Mouse (Mus musculus): ENCODE measurements around the gene Sult1a1. TPM values are rescaled to one million over a fixed set of nuclear protein-coding genes. Genes with fewer than 3 reads are reported as not detected.

Sult1a1 gene
- polyA plus RNA-seq, 1 experiment: 40.9 TPM

- H3K27ac ChIP-seq (replicated peaks; ENCODE audit: low read depth, low read length): peak overlapping the region; percentile 59
- peak overlapping the region; percentile 7; the same call in 1 of the 2 replicates for H3K4me3 ChIP-seq (ENCODE audit: insufficient read depth, low read depth, low read length)
- H3K4me1 ChIP-seq (ENCODE audit: control insufficient read depth, insufficient read depth, insufficient read length, low read length): peaks cover 3% of the 10 kb centered on the region; the same call in 1 of the 2 replicates
Measured at GRCm38 (mm10) chr7:126702358-126702757, 26.1 kb upstream of the Sult1a1 start.

- Histone ChIP-seq H3K27ac (replicated peaks; ENCODE audit: low read depth, low read length) (peak overlapping the region; percentile 59), H3K4me3 (ENCODE audit: insufficient read depth, low read depth, low read length) (peak overlapping the region; percentile 17; the same call in 1 of the 2 replicates), H3K4me1 (ENCODE audit: control insufficient read depth, insufficient read depth, insufficient read length, low read length) (peaks cover 3% of the 10 kb centered on the region; the same call in 1 of the 2 replicates)
Measured at GRCm38 (mm10) chr7:126701559-126702357, 25.5 kb upstream of the Sult1a1 start.

GRCm38 (mm10) chr7:126701070-126701469 lies 24.8 kb upstream of the Sult1a1 start:
- no peak overlapping the region for H3K27ac ChIP-seq (replicated peaks; ENCODE audit: low read depth, low read length)
- H3K4me1 ChIP-seq (ENCODE audit: control insufficient read depth, insufficient read depth, insufficient read length, low read length): peaks cover 3% of the 10 kb centered on the region; the same call in 1 of the 2 replicates
- H3K4me3 ChIP-seq (ENCODE audit: insufficient read depth, low read depth, low read length): peak overlapping the region; percentile 17; the same call in 1 of the 2 replicates

- H3K4me1 ChIP-seq (ENCODE audit: control insufficient read depth, insufficient read depth, insufficient read length, low read length): peaks cover 3% of the 10 kb centered on the region; the same call in 1 of the 2 replicates
- no peak overlapping the region for H3K4me3 ChIP-seq (ENCODE audit: insufficient read depth, low read depth, low read length)
- no peak overlapping the region for H3K27ac ChIP-seq (replicated peaks; ENCODE audit: low read depth, low read length)
Measured at GRCm38 (mm10) chr7:126700063-126701015, 24.1 kb upstream of the Sult1a1 start.

- Histone ChIP-seq H3K27ac (replicated peaks; ENCODE audit: low read depth, low read length) (no peak overlapping the region), H3K4me3 (ENCODE audit: insufficient read depth, low read depth, low read length) (no peak overlapping the region), H3K4me1 (ENCODE audit: control insufficient read depth, insufficient read depth, insufficient read length, low read length) (peaks cover 2% of the 10 kb centered on the region; the same call in 1 of the 2 replicates)
Measured at GRCm38 (mm10) chr7:126697838-126698237, 21.6 kb upstream of the Sult1a1 start.

GRCm38 (mm10) chr7:126696886-126697285 lies 20.7 kb upstream of the Sult1a1 start:
- Histone ChIP-seq H3K4me3 (ENCODE audit: insufficient read depth, low read depth, low read length) (peak overlapping the region; percentile 80), H3K4me1 (ENCODE audit: control insufficient read depth, insufficient read depth, insufficient read length, low read length) (peaks cover 2% of the 10 kb centered on the region; the same call in 1 of the 2 replicates), H3K27ac (replicated peaks; ENCODE audit: low read depth, low read length) (no peak overlapping the region)

- peaks cover 2% of the 10 kb centered on the region; the same call in 1 of the 2 replicates for H3K4me1 ChIP-seq (ENCODE audit: control insufficient read depth, insufficient read depth, insufficient read length, low read length)
- H3K27ac ChIP-seq (replicated peaks; ENCODE audit: low read depth, low read length): no peak overlapping the region
- peak overlapping the region; percentile 80 for H3K4me3 ChIP-seq (ENCODE audit: insufficient read depth, low read depth, low read length)
Measured at GRCm38 (mm10) chr7:126696303-126696702, 20.1 kb upstream of the Sult1a1 start.

- Histone ChIP-seq H3K27ac (replicated peaks; ENCODE audit: low read depth, low read length) (peak within 1 kb of the TSS; percentile 83), H3K4me3 (ENCODE audit: insufficient read depth, low read depth, low read length) (peak within 1 kb of the TSS; percentile 82), H3K4me1 (ENCODE audit: control insufficient read depth, insufficient read depth, insufficient read length, low read length) (peaks cover 2% of the 10 kb centered on the region; the same call in 1 of the 2 replicates)
Measured at GRCm38 (mm10) chr7:126695631-126696207, 19.5 kb upstream of the Sult1a1 start, which contains the start of gene Slx1b. Gene Slx1b (minus strand): TSS chr7:126695784.

- peaks cover 2% of the 10 kb centered on the region; the same call in 1 of the 2 replicates for H3K4me1 ChIP-seq (ENCODE audit: control insufficient read depth, insufficient read depth, insufficient read length, low read length)
- peak within 1 kb of the TSS; percentile 82 for H3K4me3 ChIP-seq (ENCODE audit: insufficient read depth, low read depth, low read length)
- peak within 1 kb of the TSS; percentile 83 for H3K27ac ChIP-seq (replicated peaks; ENCODE audit: low read depth, low read length)
Measured at GRCm38 (mm10) chr7:126695210-126695611, 19.0 kb upstream of the Sult1a1 start, which contains the start of gene Bola2. Gene Bola2 (plus strand): TSS chr7:126695401.

GRCm38 (mm10) chr7:126694441-126695051 lies 18.3 kb upstream of the Sult1a1 start:
- Histone ChIP-seq H3K4me3 (ENCODE audit: insufficient read depth, low read depth, low read length) (peak overlapping the region; percentile 82; the same call in 1 of the 2 replicates), H3K4me1 (ENCODE audit: control insufficient read depth, insufficient read depth, insufficient read length, low read length) (peaks cover 2% of the 10 kb centered on the region; the same call in 1 of the 2 replicates), H3K27ac (replicated peaks; ENCODE audit: low read depth, low read length) (peak overlapping the region; percentile 15; the same call in 1 of the 2 replicates)

GRCm38 (mm10) chr7:126693781-126694180 lies 17.5 kb upstream of the Sult1a1 start:
- Histone ChIP-seq H3K4me3 (ENCODE audit: insufficient read depth, low read depth, low read length) (no peak overlapping the region), H3K4me1 (ENCODE audit: control insufficient read depth, insufficient read depth, insufficient read length, low read length) (peaks cover 2% of the 10 kb centered on the region; the same call in 1 of the 2 replicates), H3K27ac (replicated peaks; ENCODE audit: low read depth, low read length) (no peak overlapping the region)

GRCm38 (mm10) chr7:126693256-126693655 lies 17.0 kb upstream of the Sult1a1 start:
- no peak overlapping the region for H3K4me3 ChIP-seq (ENCODE audit: insufficient read depth, low read depth, low read length)
- H3K27ac ChIP-seq (replicated peaks; ENCODE audit: low read depth, low read length): no peak overlapping the region
- peaks cover 2% of the 10 kb centered on the region; the same call in 1 of the 2 replicates for H3K4me1 ChIP-seq (ENCODE audit: control insufficient read depth, insufficient read depth, insufficient read length, low read length)

GRCm38 (mm10) chr7:126692426-126692825 lies 16.2 kb upstream of the Sult1a1 start:
- Histone ChIP-seq H3K27ac (replicated peaks; ENCODE audit: low read depth, low read length) (no peak overlapping the region), H3K4me1 (ENCODE audit: control insufficient read depth, insufficient read depth, insufficient read length, low read length) (peaks cover 2% of the 10 kb centered on the region; the same call in 1 of the 2 replicates), H3K4me3 (ENCODE audit: insufficient read depth, low read depth, low read length) (no peak overlapping the region)

- Histone ChIP-seq H3K4me1 (ENCODE audit: control insufficient read depth, insufficient read depth, insufficient read length, low read length) (peaks cover 2% of the 10 kb centered on the region; the same call in 1 of the 2 replicates), H3K27ac (replicated peaks; ENCODE audit: low read depth, low read length) (no peak overlapping the region), H3K4me3 (ENCODE audit: insufficient read depth, low read depth, low read length) (no peak overlapping the region)
Measured at GRCm38 (mm10) chr7:126691676-126692075, 15.4 kb upstream of the Sult1a1 start.
